Mouse (Mus musculus): ENCODE results near the gene Ccdc92. TPM values are rescaled to one million over a fixed set of nuclear protein-coding genes. Genes with fewer than 3 reads are reported as not detected.

Gene Ccdc92
- total and polyA plus RNA-seq, 3 experiments, result 7.6 to 467 (median 40.3) TPM

GRCm38 (mm10) chr5:124814797-124815196, 47.4 kb downstream of the Ccdc92 start:
- no peak overlapping the region for H3K4me3 ChIP-seq (ENCODE audit: control insufficient read depth in 1 of 2, insufficient read depth in 1 of 2, low read depth in 2 of 2, low read length in 2 of 2)
- DNase-seq (ENCODE audit: low read depth, low spot score), result no peak
- no peaks in the 10 kb centered on the region for H3K36me3 ChIP-seq (ENCODE audit: control insufficient read depth in 1 of 2, insufficient read depth in 2 of 2, low read length in 2 of 2)
- no peaks in the 10 kb centered on the region for H3K79me2 ChIP-seq (ENCODE audit: control insufficient read depth, insufficient read depth, low read length, poor library complexity)
- H3K27me3 ChIP-seq (ENCODE audit: control insufficient read depth in 1 of 2, insufficient read depth in 2 of 2, low read length in 2 of 2), result no peaks in the 10 kb centered on the region
- H3K9me3 ChIP-seq (replicated peaks; ENCODE audit: insufficient read depth, low read length), result no peaks in the 10 kb centered on the region
- H3K4me1 ChIP-seq (ENCODE audit: control insufficient read depth in 1 of 2, insufficient read depth in 2 of 2, low read length in 2 of 2), result no peaks in the 10 kb centered on the region
- TF ChIP-seq USF1 (IDR thresholded peaks at IDR 0.05; ENCODE audit: low read depth, low read length), result no peak
- TF ChIP-seq TAL1 (IDR thresholded peaks at IDR 0.05; ENCODE audit: low read length), result no peak
- TF ChIP-seq ZKSCAN1 (IDR thresholded peaks at IDR 0.05; ENCODE audit: low read depth, low read length), result no peak
- no peak for TF ChIP-seq ZC3H11A (IDR thresholded peaks at IDR 0.05; ENCODE audit: low read depth, low read length)
- no peak for TF ChIP-seq UBTF (IDR thresholded peaks at IDR 0.05; ENCODE audit: borderline replicate concordance, insufficient read depth, low read depth, low read length)
- no peak for TF ChIP-seq ZMIZ1 (IDR thresholded peaks at IDR 0.05; ENCODE audit: low read depth, low read length)
- TF ChIP-seq SIN3A (IDR thresholded peaks at IDR 0.05; ENCODE audit: low read length), result no peak
- no peak for TF ChIP-seq MAZ (IDR thresholded peaks at IDR 0.05; ENCODE audit: low read depth, low read length)
- TF ChIP-seq POLR2AphosphoS2 (IDR thresholded peaks at IDR 0.05; ENCODE audit: low read length), result no peak
- no peak for TF ChIP-seq NRF1 (IDR thresholded peaks at IDR 0.05; ENCODE audit: insufficient read depth, low read depth, low read length, poor library complexity, severe bottlenecking)
- no peak for TF ChIP-seq JUND (IDR thresholded peaks at IDR 0.05; ENCODE audit: low read depth, low read length)
- no peak for TF ChIP-seq NELFE (IDR thresholded peaks at IDR 0.05; ENCODE audit: low read depth, low read length)
- TF ChIP-seq CHD1 (IDR thresholded peaks at IDR 0.05; ENCODE audit: low read depth, low read length), result no peak
- no peak for TF ChIP-seq EP300 (IDR thresholded peaks at IDR 0.05; ENCODE audit: low read depth in 1 of 2, low read length in 2 of 2)
- TF ChIP-seq BHLHE40 (IDR thresholded peaks at IDR 0.05; ENCODE audit: borderline replicate concordance, low read depth, low read length), result no peak
- TF ChIP-seq RAD21 (IDR thresholded peaks at IDR 0.05; ENCODE audit: low read depth, low read length), result no peak
- no peak for TF ChIP-seq TBP (IDR thresholded peaks at IDR 0.05; ENCODE audit: low read depth, low read length)
- TF ChIP-seq RCOR1 (IDR thresholded peaks at IDR 0.05; ENCODE audit: low read depth, low read length), result no peak
- no peak for TF ChIP-seq POLR2AphosphoS5 (IDR thresholded peaks at IDR 0.05; ENCODE audit: borderline replicate concordance, low read depth, low read length)
- TF ChIP-seq MYB (IDR thresholded peaks at IDR 0.05; ENCODE audit: low read depth, low read length), result no peak
- no peak overlapping the region for H3K27ac ChIP-seq (ENCODE audit: control insufficient read depth, low read depth, low read length)
- no peak overlapping the region for H3K9ac ChIP-seq (ENCODE audit: control insufficient read depth, low read depth, low read length, poor library complexity, severe bottlenecking)

DNA sequence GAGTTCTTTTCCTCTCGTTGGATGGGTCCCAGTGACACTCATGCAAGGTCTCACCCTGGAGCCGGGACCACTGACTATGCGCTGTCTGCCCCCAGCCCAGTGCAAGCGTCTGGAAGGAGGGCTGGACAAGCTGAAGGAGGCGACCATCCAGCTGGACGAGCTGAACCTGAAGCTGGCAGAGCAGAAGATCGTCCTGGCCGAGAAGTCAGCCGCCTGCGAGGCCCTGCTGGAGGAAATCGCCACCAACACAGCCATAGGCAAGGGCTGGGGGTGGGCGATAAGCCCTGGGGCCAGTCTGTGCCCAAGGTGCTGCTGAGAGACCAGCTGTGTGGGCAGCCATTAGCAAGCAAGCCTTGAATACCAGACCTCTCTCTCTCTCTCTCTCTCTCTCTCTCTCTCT, 49.8 kb downstream of the Ccdc92 start:
- Histone ChIP-seq H3K4me1 (ENCODE audit: control insufficient read depth in 1 of 2, insufficient read depth in 2 of 2, low read length in 2 of 2) (no peaks in the 10 kb centered on the region), H3K27me3 (ENCODE audit: control insufficient read depth in 1 of 2, insufficient read depth in 2 of 2, low read length in 2 of 2) (no peaks in the 10 kb centered on the region)
- no peak for TF ChIP-seq TCF12 (IDR thresholded peaks at IDR 0.05; ENCODE audit: low read depth, low read length)
- TF ChIP-seq MEF2A (IDR thresholded peaks at IDR 0.05; ENCODE audit: extremely low read depth, insufficient replicate concordance, low read depth, low read length, poor library complexity, severe bottlenecking), result no peak
- no peak for TF ChIP-seq UBTF (IDR thresholded peaks at IDR 0.05; ENCODE audit: borderline replicate concordance, insufficient read depth, low read depth, low read length)
- TF ChIP-seq E2F4 (IDR thresholded peaks at IDR 0.05; ENCODE audit: borderline replicate concordance, low read depth, low read length), result no peak
- TF ChIP-seq CHD1 (IDR thresholded peaks at IDR 0.05; ENCODE audit: low read depth, low read length), result no peak
- TF ChIP-seq TBP (IDR thresholded peaks at IDR 0.05; ENCODE audit: low read depth, low read length), result no peak
- TF ChIP-seq HCFC1 (IDR thresholded peaks at IDR 0.05; ENCODE audit: low read depth, low read length), result no peak
- TF ChIP-seq ZKSCAN1 (IDR thresholded peaks at IDR 0.05; ENCODE audit: low read depth, low read length), result no peak

More for the DNA sequence above, 49.8 kb downstream of the Ccdc92 start:
- Histone ChIP-seq H3K4me3 (ENCODE audit: control insufficient read depth in 1 of 2, insufficient read depth in 1 of 2, low read depth in 2 of 2, low read length in 2 of 2) (no peak overlapping the region), H3K27ac (ENCODE audit: control insufficient read depth, low read depth, low read length) (no peak overlapping the region), H3K79me2 (ENCODE audit: control insufficient read depth, insufficient read depth, low read length, poor library complexity) (no peaks in the 10 kb centered on the region), H3K9ac (ENCODE audit: control insufficient read depth, low read depth, low read length, poor library complexity, severe bottlenecking) (no peak overlapping the region), H3K36me3 (ENCODE audit: control insufficient read depth in 1 of 2, insufficient read depth in 2 of 2, low read length in 2 of 2) (no peaks in the 10 kb centered on the region), H3K9me3 (replicated peaks; ENCODE audit: insufficient read depth, low read length) (no peaks in the 10 kb centered on the region)
- no peak for DNase-seq (ENCODE audit: low read depth, low spot score)
